Mouse (Mus musculus) leukemia stem cell, adult 10-12 weeks (primary cell): ENCODE data around the gene Txndc11. TPM values are rescaled to one million over a fixed set of nuclear protein-coding genes. Genes with fewer than 3 reads are reported as not detected.

Experiments used
- polyA plus RNA-seq: library from polyadenylated mRNA; stranded (reverse); fragments of >175 nt; gene quantifications from 2 replicates; pipeline ENCODE4 v1.2.3, GENCODE M21; 2012; ENCODE audit warnings: low replicate concordance

Txndc11 gene
- 25.3 and 31.1 TPM in 2 replicates for polyA plus RNA-seq

GRCm38 (mm10) chr16:11134348-11135344 is at the start of gene Txndc11:
Gene Txndc11 (minus strand): TSS chr16:11134650.

GRCm38 (mm10) chr16:11176208-11176883 is 41.9 kb upstream of the Txndc11 start, which contains the start of gene Zc3h7a:
Gene Zc3h7a (minus strand): TSS chr16:11176393.

GRCm38 (mm10) chr16:11066029-11066832 is 68.2 kb downstream of the Txndc11 start, which contains the start of gene Litaf:
Gene Litaf (minus strand): TSS chr16:11066157.

GRCm38 (mm10) chr16:11060645-11061044 is 73.8 kb downstream of the Txndc11 start, which contains the start of gene Snn:
Gene Snn (plus strand): TSS chr16:11060945.

Other genes starting within 250 kb of the Txndc11 start
- gene Snn, start 73.7 kb downstream of the Txndc11 start, polyA plus RNA-seq, result 23.1 and 28.8 TPM in 2 replicates
- gene Litaf, start 68.5 kb downstream of the Txndc11 start, polyA plus RNA-seq, result 11.8 and 80.2 TPM in 2 replicates
- 8.3 and 13.3 TPM in 2 replicates for gene Zc3h7a, start 41.7 kb upstream of the Txndc11 start, polyA plus RNA-seq
- gene Rsl1d1, start 68.7 kb upstream of the Txndc11 start, polyA plus RNA-seq, result 7.8 and 37.9 TPM in 2 replicates
- gene Gspt1, start 119.7 kb upstream of the Txndc11 start, polyA plus RNA-seq, result 288 and 484 TPM in 2 replicates
- gene Tnfrsf17, start 179.2 kb upstream of the Txndc11 start, polyA plus RNA-seq, result 0.31 TPM in 1 of 2 replicates, not detected in the other
- gene Snx29, start 188.3 kb upstream of the Txndc11 start, polyA plus RNA-seq, result 2.9 and 6.2 TPM in 2 replicates